Mouse (Mus musculus) brown adipose tissue, adult 24 weeks (tissue): ENCODE measurements around the gene Ermard. TPM values are rescaled to one million over a fixed set of nuclear protein-coding genes. Genes with fewer than 3 reads are reported as not detected.
"Not testable (repeated sequence)": the region's sequence is repeated elsewhere in the genome, so short reads cannot be mapped to it uniquely, and the experiment has no call there.

Experiments
- H3K27ac ChIP-seq: fragments of 200-500 bp; replicated peaks from 2 replicates; pipeline ENCODE4 v1.5.1; 2012; ENCODE audit warnings: low read depth, mild to moderate bottlenecking, low read length
- H3K4me1 ChIP-seq: fragments of 200-500 bp; 2 replicates; pipeline ENCODE4 v1.6.1; 2012; ENCODE audit warnings: low read length, mixed read lengths; ENCODE audit not compliant: control insufficient read depth, insufficient read depth, insufficient read length
- H3K4me3 ChIP-seq: fragments of 200-500 bp; 2 replicates; pipeline ENCODE4 v1.5.1; 2012; ENCODE audit warnings: low read depth, mild to moderate bottlenecking, low read length, moderate library complexity; ENCODE audit not compliant: insufficient read depth
- polyA plus RNA-seq: library from polyadenylated mRNA; stranded (reverse); fragments of >200 nt; gene quantifications from 2 replicates; pipeline ENCODE4 v1.2.4, GENCODE M21; 2012; ENCODE audit not compliant: missing spikeins, insufficient read depth, insufficient read length

Ermard gene
- polyA plus RNA-seq, result 21.2 and 27.6 TPM in 2 replicates

GRCm38 (mm10) chr17:15041175-15041729 lies at the start of gene Ermard, which contains the start of the genes Tcte3 and Gm3448:
Gene Ermard (plus strand): TSS chr17:15041208.
Gene Tcte3 (minus strand): TSS chr17:15041488.
Gene Gm3448 (minus strand): TSS chr17:15041537.
- H3K4me3 ChIP-seq, H3K27ac ChIP-seq, H3K4me1 ChIP-seq: not testable (repeated sequence)

- H3K4me3 ChIP-seq, H3K27ac ChIP-seq, H3K4me1 ChIP-seq: not testable (repeated sequence)
Observed at GRCm38 (mm10) chr17:14992522-14993138, 48.4 kb upstream of the Ermard start.

- not testable (repeated sequence) for H3K27ac ChIP-seq, H3K4me3 ChIP-seq, H3K4me1 ChIP-seq
Observed at GRCm38 (mm10) chr17:14993139-14993832, 47.7 kb upstream of the Ermard start.

GRCm38 (mm10) chr17:14994140-14994539 lies 46.9 kb upstream of the Ermard start:
- H3K4me3 ChIP-seq, H3K4me1 ChIP-seq, H3K27ac ChIP-seq: not testable (repeated sequence)

- not testable (repeated sequence) for H3K27ac ChIP-seq, H3K4me1 ChIP-seq, H3K4me3 ChIP-seq
Observed at GRCm38 (mm10) chr17:15000047-15000446, 41.0 kb upstream of the Ermard start.

GRCm38 (mm10) chr17:15009088-15009487 lies 31.9 kb upstream of the Ermard start:
- H3K27ac ChIP-seq, H3K4me3 ChIP-seq, H3K4me1 ChIP-seq: not testable (repeated sequence)

GRCm38 (mm10) chr17:15009706-15010413 lies 31.1 kb upstream of the Ermard start, which contains the start of gene Gm3435:
Gene Gm3435 (plus strand): TSS chr17:15010176.
- not testable (repeated sequence) for H3K4me1 ChIP-seq, H3K4me3 ChIP-seq, H3K27ac ChIP-seq

GRCm38 (mm10) chr17:15021503-15022220 lies 19.3 kb upstream of the Ermard start:
- not testable (repeated sequence) for H3K4me1 ChIP-seq, H3K4me3 ChIP-seq, H3K27ac ChIP-seq

GRCm38 (mm10) chr17:15023878-15024492 lies 17.0 kb upstream of the Ermard start:
- H3K27ac ChIP-seq, H3K4me1 ChIP-seq, H3K4me3 ChIP-seq: not testable (repeated sequence)

- not testable (repeated sequence) for H3K4me3 ChIP-seq, H3K4me1 ChIP-seq, H3K27ac ChIP-seq
Observed at GRCm38 (mm10) chr17:15024502-15025193, 16.4 kb upstream of the Ermard start.

- not testable (repeated sequence) for H3K4me1 ChIP-seq, H3K27ac ChIP-seq, H3K4me3 ChIP-seq
Observed at GRCm38 (mm10) chr17:15025513-15025912, 15.5 kb upstream of the Ermard start.

GRCm38 (mm10) chr17:15031414-15031813 lies 9.6 kb upstream of the Ermard start:
- not testable (repeated sequence) for H3K4me3 ChIP-seq, H3K27ac ChIP-seq, H3K4me1 ChIP-seq

GRCm38 (mm10) chr17:15040455-15040854 lies 553 bp upstream of the Ermard start:
- not testable (repeated sequence) for H3K4me3 ChIP-seq, H3K4me1 ChIP-seq, H3K27ac ChIP-seq

GRCm38 (mm10) chr17:15050338-15050737 lies 9.3 kb downstream of the Ermard start:
- not testable (repeated sequence) for H3K27ac ChIP-seq, H3K4me3 ChIP-seq, H3K4me1 ChIP-seq
